Mouse (Mus musculus) hindbrain, embryonic 11.5 days (tissue): Measurements from ENCODE around the gene Plxna4. TPM values are rescaled to one million over a fixed set of nuclear protein-coding genes. Genes with fewer than 3 reads are reported as not detected.

ENCODE experiments used
- ATAC-seq: fragments of 200-750 bp; cut with Nextera tagmentation; 2 replicates; pipeline ENCODE4 v1.8.0; 2017; ENCODE audit warnings: mild to moderate bottlenecking, moderate TSS enrichment, moderate library complexity; ENCODE audit not compliant: low FRiP score
- DNase-seq: peaks from one replicate; pipeline ENCODE4 v3.0.0-alpha.2; 2015; ENCODE audit warnings: low spot score
- H3K27ac ChIP-seq: fragments of 300-500 bp; sonication (generic); 2 replicates; pipeline ENCODE4 v1.5.1; 2014; ENCODE audit warnings: mild to moderate bottlenecking, low read depth, low read length
- H3K27me3 ChIP-seq: fragments of 300-500 bp; sonication (generic); 2 replicates; pipeline ENCODE4 v1.6.1; 2014; ENCODE audit warnings: mild to moderate bottlenecking, low read length, moderate library complexity, mixed read lengths; ENCODE audit not compliant: control insufficient read depth, insufficient read depth
- H3K36me3 ChIP-seq: fragments of 300-500 bp; sonication (generic); 2 replicates; pipeline ENCODE4 v1.6.1; 2014; ENCODE audit warnings: mild to moderate bottlenecking, low read length, moderate library complexity, mixed read lengths; ENCODE audit not compliant: control insufficient read depth, insufficient read depth
- H3K4me1 ChIP-seq: fragments of 300-500 bp; sonication (generic); replicated peaks from 2 replicates; pipeline ENCODE4 v1.6.1; 2014; ENCODE audit warnings: low read length, mixed read lengths; ENCODE audit not compliant: control insufficient read depth, insufficient read depth
- H3K4me2 ChIP-seq: fragments of 300-500 bp; sonication (generic); replicated peaks from 2 replicates; pipeline ENCODE4 v1.6.1; 2014; ENCODE audit warnings: mild to moderate bottlenecking, low read depth, low read length
- H3K4me3 ChIP-seq: fragments of 300-500 bp; sonication (generic); 2 replicates; pipeline ENCODE4 v1.5.1; 2014; ENCODE audit warnings: low read depth, low read length
- H3K9ac ChIP-seq: fragments of 300-500 bp; sonication (generic); 2 replicates; pipeline ENCODE4 v1.6.1; 2014; ENCODE audit warnings: low read depth, low read length
- H3K9me3 ChIP-seq: fragments of 300-500 bp; sonication (generic); 2 replicates; pipeline ENCODE4 v1.6.1; 2016; ENCODE audit warnings: low read length; ENCODE audit not compliant: control insufficient read depth
- WGBS: fragments of 180-500 bp; shearing (Covaris S2); extraction: QIAGEN DNeasy Blood & Tissue Kit; methylation state at CpG from one replicate; pipeline ENCODE4 v1.1.7; 2014; 5-methylcytosine and 5-hydroxymethylcytosine counted together
- polyA plus RNA-seq: library from polyadenylated mRNA; unstranded; fragments of >200 nt; fragmentation: Nextera tagmentation; extraction: Ambion mirVana; gene quantifications from 2 replicates; pipeline ENCODE4 v1.2.1, GENCODE M21; 2014

Plxna4 gene
- polyA plus RNA-seq = 6.3 and 8.1 TPM in 2 replicates

DNA sequence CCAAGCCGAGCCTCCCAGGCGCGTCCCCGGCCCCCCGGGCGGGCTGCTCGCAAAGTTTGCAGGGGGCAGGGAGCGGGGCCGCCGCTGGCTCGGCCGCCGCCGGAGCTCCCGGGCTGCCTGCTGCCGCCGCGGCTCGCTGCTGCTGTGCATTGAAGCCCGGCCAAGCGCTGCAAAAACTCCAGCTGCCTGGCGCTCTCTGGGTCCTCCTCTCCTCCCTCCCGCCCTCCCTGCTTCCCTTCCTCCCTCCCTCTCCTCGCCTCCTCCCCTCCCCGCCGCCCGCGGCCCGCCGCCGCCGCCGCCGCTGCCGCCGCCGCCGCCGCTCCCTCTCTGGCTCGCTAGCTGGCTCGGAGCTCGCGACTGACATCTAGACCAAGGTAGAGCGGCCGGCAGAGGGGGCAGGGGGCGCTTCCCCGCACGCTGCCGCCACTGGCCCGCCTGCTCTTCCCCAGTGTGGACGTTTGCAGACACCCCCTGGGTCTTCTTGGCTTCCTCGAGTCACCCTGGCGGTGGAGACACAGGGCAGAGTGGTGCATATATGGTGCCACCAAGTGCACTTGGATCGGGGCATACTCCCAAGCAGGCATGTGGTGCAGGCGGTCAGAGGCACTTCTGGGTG, at the start of gene Plxna4:
Gene Plxna4, minus strand, starts transcription at position 137 of the 616 bp plus-strand sequence.
- Histone ChIP-seq H3K4me3 (peak within 1 kb of the TSS; percentile 85), H3K9ac (peak within 1 kb of the TSS; percentile 56), H3K36me3 (no peaks in the 10 kb centered on the region), H3K4me1 (peaks cover 7% of the 10 kb centered on the region; the same call in 1 of the 2 replicates), H3K27ac (peak within 1 kb of the TSS; percentile 83), H3K4me2 (peak within 1 kb of the TSS; percentile 84), H3K9me3 (no peaks in the 10 kb centered on the region), H3K27me3 (peaks cover 15% of the 10 kb centered on the region)
- DNase-seq = peak; percentile 78
- 2% methylated on average over 13 of the region's 55 CpGs for WGBS
- peak; percentile 79 for ATAC-seq

DNA sequence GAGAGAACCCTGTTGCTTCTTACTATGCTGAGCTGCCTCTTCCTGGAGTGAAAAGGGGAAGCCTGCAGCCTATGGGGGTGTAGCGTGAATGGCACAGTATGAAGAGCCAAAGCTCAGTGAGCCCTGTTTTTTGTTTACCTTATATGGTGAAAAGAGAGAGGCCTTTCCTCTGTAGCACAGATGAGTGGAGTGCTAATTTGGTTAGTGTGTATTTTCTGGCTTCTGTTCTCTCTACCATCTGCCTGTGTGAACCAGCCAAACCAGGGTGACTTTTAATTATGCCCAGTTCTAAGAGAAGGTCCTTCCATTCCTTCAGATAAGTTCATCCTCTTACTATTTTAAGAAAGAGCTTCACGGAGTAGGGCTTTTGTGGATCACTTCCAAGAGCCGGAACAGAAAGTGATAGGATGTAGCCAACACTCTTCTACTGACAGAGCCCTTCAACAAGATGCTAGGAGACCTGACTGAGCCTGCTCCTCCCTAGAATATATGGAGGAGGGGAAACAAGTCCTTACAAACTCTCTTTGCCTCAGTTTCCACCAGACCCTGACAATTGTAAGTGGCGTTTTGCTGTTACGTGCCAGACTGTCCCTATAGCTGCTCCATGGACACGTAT, 49.7 kb upstream of the Plxna4 start:
- DNase-seq (no peak), ATAC-seq (no peak)
- WGBS = 88% methylated on average over 6 of the region's 6 CpGs

DNA sequence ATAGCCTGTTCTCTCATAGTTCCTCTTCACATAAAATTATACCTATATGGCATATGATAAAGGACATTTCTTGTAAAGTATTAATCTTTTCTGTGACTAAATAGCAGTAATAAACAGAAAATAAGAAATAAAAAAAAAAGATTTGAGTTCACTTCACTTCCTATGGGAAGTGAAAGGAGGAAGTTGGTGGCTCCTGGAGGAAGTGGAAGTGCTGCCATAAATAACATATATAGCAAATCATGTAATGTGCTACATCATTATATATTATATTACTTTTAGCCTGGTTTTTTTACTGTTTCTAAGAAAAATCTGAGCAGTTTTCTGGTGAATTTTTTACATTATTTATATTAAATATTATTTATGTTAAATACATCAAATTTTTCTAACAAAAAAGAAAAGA, 22.7 kb upstream of the Plxna4 start:
- Histone ChIP-seq H3K27me3 (no peaks in the 10 kb centered on the region), H3K36me3 (no peaks in the 10 kb centered on the region), H3K4me1 (no peaks in the 10 kb centered on the region), H3K4me3 (no peak overlapping the region), H3K9me3 (no peaks in the 10 kb centered on the region), H3K4me2 (no peak overlapping the region), H3K27ac (no peak overlapping the region), H3K9ac (no peak overlapping the region)
- ATAC-seq (no peak), DNase-seq (no peak)

More for the DNA sequence above, 49.7 kb upstream of the Plxna4 start:
- H3K27ac ChIP-seq = no peak overlapping the region
- no peaks in the 10 kb centered on the region for H3K4me1 ChIP-seq
- H3K9ac ChIP-seq = no peak overlapping the region
- no peaks in the 10 kb centered on the region for H3K36me3 ChIP-seq
- H3K4me3 ChIP-seq = no peak overlapping the region
- H3K27me3 ChIP-seq = no peaks in the 10 kb centered on the region
- no peaks in the 10 kb centered on the region for H3K9me3 ChIP-seq
- H3K4me2 ChIP-seq = no peak overlapping the region

- no peak overlapping the region for H3K27ac ChIP-seq
- no peak overlapping the region for H3K9ac ChIP-seq
- H3K4me1 ChIP-seq = no peaks in the 10 kb centered on the region
- H3K36me3 ChIP-seq = no peaks in the 10 kb centered on the region
- H3K27me3 ChIP-seq = no peaks in the 10 kb centered on the region
- H3K4me2 ChIP-seq = no peak overlapping the region
- H3K4me3 ChIP-seq = no peak overlapping the region
- ATAC-seq = no peak
- WGBS = 70% methylated on average over 3 of the region's 3 CpGs
- DNase-seq = no peak
- H3K9me3 ChIP-seq = no peaks in the 10 kb centered on the region
These were observed 18.8 kb upstream of the Plxna4 start for GRCm38 (mm10) chr6:32606787-32607186.

GRCm38 (mm10) chr6:32605581-32605980, 17.6 kb upstream of the Plxna4 start:
- no peaks in the 10 kb centered on the region for H3K9me3 ChIP-seq
- WGBS = 34% methylated on average over 3 of the region's 3 CpGs
- no peak for DNase-seq
- H3K27ac ChIP-seq = no peak overlapping the region
- no peak for ATAC-seq
- H3K4me2 ChIP-seq = no peak overlapping the region
- H3K9ac ChIP-seq = no peak overlapping the region
- H3K27me3 ChIP-seq = no peaks in the 10 kb centered on the region
- H3K4me1 ChIP-seq = no peaks in the 10 kb centered on the region
- no peak overlapping the region for H3K4me3 ChIP-seq
- H3K36me3 ChIP-seq = no peaks in the 10 kb centered on the region

GRCm38 (mm10) chr6:32604901-32605300, 16.9 kb upstream of the Plxna4 start:
- DNase-seq = no peak
- no peak for ATAC-seq
- whole genome bisulfite sequencing = 89% methylated on average over 4 of the region's 4 CpGs
- H3K36me3 ChIP-seq = no peaks in the 10 kb centered on the region
- H3K9ac ChIP-seq = no peak overlapping the region
- H3K27ac ChIP-seq = no peak overlapping the region
- H3K4me3 ChIP-seq = no peak overlapping the region
- no peaks in the 10 kb centered on the region for H3K9me3 ChIP-seq
- H3K4me1 ChIP-seq = no peaks in the 10 kb centered on the region
- H3K27me3 ChIP-seq = no peaks in the 10 kb centered on the region
- no peak overlapping the region for H3K4me2 ChIP-seq

- no peak overlapping the region for H3K4me3 ChIP-seq
- no peaks in the 10 kb centered on the region for H3K9me3 ChIP-seq
- no peak overlapping the region for H3K9ac ChIP-seq
- 67% methylated on average over 2 of the region's 2 CpGs for WGBS
- no peaks in the 10 kb centered on the region for H3K27me3 ChIP-seq
- H3K27ac ChIP-seq = no peak overlapping the region
- no peak for ATAC-seq
- H3K4me1 ChIP-seq = no peaks in the 10 kb centered on the region
- H3K36me3 ChIP-seq = no peaks in the 10 kb centered on the region
- no peak overlapping the region for H3K4me2 ChIP-seq
- no peak for DNase-seq
These were observed 14.1 kb upstream of the Plxna4 start for GRCm38 (mm10) chr6:32602130-32602529.

GRCm38 (mm10) chr6:32601306-32601705, 13.3 kb upstream of the Plxna4 start:
- Histone ChIP-seq H3K36me3 (no peaks in the 10 kb centered on the region), H3K27me3 (no peaks in the 10 kb centered on the region), H3K4me1 (no peaks in the 10 kb centered on the region), H3K4me2 (no peak overlapping the region), H3K9me3 (no peaks in the 10 kb centered on the region), H3K4me3 (no peak overlapping the region), H3K27ac (no peak overlapping the region), H3K9ac (no peak overlapping the region)
- no peak for DNase-seq
- whole genome bisulfite sequencing = 79% methylated on average over 2 of the region's 2 CpGs
- ATAC-seq = no peak

DNA sequence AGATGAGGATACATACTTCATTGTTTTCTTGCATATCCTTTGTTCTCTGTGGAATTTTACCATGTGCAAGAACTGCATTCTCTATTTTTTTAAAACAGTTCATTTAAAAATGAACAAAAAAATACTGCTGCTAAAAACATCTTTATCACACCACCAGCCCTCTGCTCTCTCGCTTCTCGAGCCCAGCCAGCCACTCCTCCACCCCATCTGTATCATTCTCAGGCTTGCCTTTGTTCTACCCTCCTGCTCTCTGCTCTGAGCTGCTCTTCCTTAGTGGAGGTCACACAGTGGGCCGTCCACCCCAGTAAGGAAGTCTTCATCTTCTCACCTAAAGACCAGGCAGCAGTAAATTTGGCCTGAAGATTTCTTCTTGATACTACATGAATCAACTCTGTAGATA, 7.6 kb upstream of the Plxna4 start:
- no peak for DNase-seq
- H3K27ac ChIP-seq = no peak overlapping the region
- no peaks in the 10 kb centered on the region for H3K4me1 ChIP-seq
- no peaks in the 10 kb centered on the region for H3K27me3 ChIP-seq
- 52% methylated on average over 3 of the region's 3 CpGs for WGBS
- no peak overlapping the region for H3K9ac ChIP-seq
- no peaks in the 10 kb centered on the region for H3K36me3 ChIP-seq
- no peak overlapping the region for H3K4me2 ChIP-seq
- no peak for ATAC-seq
- no peaks in the 10 kb centered on the region for H3K9me3 ChIP-seq
- H3K4me3 ChIP-seq = no peak overlapping the region
